Mouse (Mus musculus) frontal cortex, postnatal 14 days (tissue): ENCODE results near the gene Creld1.

Experiments used
- DNase-seq, 2 experiments: peaks; one replicate each; pipeline ENCODE4 v3.0.0; 2022; ENCODE audit warnings: low spot score in 2 of 2

Gene Creld1

DNA sequence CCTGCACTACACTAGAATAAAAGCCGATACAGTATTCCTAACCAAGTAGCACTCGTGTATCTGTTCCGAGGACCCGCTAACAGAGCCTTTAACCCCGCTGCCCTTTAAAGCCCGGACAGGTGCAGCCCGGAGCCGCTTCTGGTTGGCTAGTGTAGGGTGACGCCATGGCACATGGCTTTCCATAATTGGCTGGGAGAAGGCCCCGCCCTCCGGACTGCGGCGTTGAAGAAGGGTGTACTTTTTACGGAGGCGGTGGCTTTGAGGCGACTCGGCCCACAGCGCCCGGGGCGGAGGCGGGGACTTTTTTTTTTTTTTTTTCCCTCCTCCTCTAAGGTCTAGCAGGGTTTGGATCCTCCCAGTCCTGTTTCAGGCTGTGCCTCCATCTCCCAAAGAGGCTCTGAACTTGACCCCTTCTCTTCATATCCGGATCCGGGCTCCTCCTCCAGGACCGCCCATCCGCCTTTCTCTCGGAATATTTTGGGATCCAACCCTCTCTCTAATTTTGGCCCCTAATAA, at the start of gene Creld1:
Gene Creld1, plus strand, starts transcription at position 198 of the 516 bp plus-strand sequence.
- DNase-seq = peak; percentile 92

DNA sequence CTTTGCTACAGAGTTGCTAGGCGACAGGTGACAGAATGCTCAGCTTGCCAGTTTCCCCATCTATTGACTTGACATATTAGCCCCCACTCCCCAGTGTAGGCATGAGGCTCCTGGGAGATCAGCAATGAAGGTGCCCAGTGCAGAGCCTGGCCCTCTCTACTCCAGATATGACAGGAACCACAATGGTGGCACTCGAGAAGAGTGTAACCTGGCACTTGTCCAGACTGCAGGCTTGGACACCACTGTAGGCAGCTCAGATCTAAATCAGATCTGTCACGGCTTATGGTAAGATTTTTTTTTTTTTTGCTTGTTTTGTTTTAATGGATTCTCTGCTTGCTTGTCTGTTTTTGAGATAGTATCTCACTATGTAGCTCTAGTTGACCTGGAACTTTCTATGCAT, 49.4 kb upstream of the Creld1 start:
- DNase-seq = no peak

DNA sequence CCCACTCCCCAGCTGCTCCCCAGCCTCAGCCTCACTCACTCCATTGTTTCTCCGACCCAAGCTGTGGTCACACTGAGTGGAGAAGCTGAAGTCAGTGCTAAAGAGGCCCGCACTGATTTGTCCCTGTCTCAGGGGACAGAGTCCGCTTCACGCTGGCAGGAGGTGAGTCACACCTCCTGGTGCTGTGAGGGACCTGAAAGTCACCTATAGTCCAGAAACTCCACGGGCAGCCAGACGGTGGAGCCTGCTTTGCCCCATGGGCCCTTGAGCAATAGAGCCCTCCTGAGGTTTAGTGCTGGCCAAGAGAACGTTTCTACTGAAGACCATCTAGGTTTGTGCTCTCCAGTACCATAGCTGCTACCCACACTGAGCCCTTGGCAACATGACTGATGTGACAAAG, 48.4 kb upstream of the Creld1 start:
- DNase-seq = no peak

DNA sequence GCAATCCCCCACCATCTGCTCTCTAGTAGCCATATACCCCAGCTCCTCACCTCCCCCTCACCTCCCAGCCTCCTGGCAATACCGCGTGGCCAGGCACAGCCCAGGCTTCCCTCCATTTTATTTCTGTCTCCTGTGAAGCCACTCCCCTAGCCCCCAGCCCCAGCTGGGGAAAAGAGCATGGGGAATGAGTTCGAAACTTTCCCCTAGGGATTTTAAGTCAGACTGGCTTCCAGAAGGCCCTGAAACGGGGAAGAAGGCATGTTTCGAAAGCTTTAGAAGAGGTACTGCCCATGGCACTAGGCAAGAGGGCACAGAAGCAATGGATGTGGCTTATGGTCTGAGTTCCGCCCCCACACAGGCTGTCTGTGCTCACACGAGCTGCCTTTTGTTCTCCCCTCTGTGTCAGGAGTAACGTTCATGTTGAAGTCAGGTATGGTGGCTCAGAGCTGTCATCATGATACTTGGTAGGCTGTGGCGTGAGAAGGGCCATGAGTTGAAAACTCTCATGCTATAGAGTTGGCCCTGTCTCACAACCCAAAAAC, 47.4 kb upstream of the Creld1 start, which contains the start of gene Cidec:
Gene Cidec, minus strand, starts transcription at position 97 of the 542 bp plus-strand sequence.
- DNase-seq = no peak

DNA sequence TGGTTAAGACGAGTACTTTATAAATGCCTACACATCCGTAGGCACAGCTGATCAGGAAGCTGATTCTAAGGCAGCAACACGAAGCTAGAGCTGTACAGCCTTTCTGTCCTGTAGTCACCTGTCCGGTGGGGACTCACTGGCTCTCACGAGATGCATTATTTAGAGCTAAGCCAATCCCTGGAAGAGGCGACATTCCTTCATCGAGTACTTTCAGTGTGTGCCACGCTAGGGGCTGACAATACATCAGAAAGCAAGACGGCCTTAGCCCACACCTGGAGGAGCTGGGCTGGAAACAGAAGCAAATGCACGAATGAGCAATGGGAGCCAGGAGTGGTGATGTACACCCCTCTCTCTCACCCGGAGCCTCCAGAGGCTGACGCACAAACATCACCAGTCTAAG, 46.0 kb upstream of the Creld1 start:
- no peak for DNase-seq

DNA sequence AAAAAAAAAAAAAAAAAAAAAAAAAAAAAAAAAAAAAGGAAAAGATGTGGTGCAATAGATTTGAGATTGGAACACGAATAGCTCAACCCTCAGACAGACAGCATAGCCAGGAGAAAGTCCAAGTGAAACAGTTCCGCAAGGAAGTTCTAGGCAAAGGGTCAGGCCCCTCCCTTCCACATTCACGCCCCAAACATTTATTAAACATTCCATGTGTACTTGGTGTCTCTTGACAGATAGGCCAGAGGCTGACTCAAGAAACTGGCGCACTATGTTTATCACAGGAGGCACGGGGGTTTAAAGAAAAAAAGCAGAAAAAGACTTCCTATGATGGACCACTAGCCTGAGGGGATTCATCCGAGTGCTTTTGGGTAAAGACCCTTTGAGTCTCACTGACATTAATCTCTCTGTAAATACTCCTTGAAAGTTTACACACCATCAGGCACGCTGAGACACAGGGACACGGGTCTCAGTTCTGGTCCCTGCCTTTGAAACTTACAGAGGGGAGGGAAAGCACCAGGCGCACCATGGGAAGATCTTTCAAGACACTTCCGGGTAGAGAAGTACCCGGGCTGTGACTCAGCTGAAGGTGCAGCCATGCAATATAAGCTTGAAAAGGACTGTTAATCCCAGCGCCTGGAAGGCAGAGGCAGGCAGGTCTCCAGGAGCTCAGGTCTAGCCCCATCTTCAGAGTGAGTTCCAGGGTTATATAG, 44.2 kb upstream of the Creld1 start:
- no peak for DNase-seq

DNA sequence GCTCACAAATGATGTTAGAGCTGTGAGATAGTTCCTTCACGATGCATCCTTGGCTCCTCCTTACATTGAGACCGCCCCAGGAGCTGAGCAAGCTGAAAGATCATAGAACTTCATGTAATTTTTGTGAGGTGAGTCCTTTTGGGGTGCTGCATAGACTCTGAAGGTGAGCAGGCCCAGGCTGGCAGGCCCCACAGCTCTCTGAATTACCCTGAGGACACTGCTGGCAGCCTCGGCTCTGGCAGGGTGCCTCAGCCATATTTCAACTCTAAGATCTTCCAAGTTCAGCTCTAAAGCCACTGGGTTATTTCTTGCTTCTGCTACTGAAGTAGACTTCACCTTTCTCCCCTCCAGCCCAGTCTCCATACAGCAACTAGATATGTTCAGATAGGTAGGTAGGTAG, 42.4 kb upstream of the Creld1 start:
- DNase-seq = no peak

DNA sequence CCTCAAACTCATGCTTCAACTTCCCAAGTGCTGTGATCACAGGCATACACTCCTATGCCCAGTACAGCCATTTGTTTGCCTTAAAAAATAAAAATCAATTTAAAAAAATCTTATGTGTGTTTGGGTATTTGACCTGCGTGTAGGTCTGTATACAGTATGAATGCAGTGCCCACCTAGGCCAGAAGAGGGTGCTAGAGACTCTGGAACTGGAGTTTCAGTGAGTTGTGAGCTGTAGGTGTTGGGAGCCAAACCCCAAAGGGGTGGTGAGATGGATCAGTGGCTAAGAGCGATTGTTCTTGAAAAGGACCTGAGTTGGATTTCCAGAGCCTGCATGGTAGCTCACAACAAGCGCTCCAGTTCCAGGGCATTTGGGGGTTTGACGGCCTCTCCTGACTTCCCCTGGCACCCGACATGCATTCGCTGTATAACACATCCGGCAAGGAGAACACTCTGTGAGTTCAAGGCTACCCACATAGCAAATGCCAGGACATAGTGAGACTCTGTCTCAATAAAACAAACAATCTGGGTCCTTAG, 41.9 kb upstream of the Creld1 start:
- peak in 1 of 2 experiments; percentile 56 for DNase-seq

DNA sequence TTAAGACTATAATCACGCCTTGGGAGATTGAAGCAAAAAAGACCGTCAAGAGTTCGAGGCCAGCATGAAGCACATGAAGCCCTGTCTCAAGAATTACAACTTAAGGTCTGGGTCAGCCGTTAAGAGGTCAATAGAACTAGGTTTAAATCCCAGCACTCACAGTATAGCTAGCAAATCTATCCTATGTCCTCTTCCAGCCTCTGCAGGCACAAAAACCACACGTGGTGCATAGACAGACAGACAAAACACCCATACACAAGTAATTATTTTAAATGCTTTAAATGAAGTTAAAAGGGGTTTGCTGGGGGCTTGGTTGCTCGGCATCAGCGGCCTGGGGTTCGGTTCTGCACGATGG, 41.0 kb upstream of the Creld1 start:
- no peak for DNase-seq

DNA sequence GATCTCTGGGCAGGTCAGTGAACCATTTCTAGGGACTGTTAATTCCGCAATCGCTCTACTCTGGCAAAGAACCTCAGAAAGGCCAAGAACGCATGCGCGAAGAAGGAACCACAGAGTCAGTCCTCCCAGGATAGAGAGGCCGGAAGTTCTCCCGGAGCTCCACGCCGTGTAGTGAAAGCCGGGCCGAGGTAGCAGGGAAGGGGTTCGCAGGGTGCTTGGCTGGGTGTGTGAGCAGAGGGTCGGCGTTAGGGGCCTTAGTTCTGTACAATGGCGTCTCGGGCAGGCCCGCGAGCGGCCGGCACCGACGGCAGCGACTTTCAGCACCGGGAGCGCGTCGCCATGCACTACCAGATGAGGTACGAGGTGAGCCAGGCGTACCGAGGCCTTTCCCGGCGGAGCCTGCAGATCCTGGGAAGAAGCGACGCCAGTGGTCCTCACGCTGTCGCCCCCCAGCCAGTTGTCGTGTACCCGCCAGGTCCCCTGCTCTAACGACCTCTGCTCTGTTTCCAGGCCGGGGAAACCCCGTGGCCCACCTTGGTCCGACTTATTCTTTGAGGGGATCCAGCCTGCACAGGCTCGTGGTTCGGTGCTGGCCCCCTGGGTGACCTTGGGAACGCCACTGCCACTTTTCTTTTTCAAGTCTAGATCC, 40.5 kb upstream of the Creld1 start, which contains the start of gene Jagn1:
Gene Jagn1, plus strand, starts transcription at position 128 of the 649 bp plus-strand sequence.
- DNase-seq = peak; percentile 78 to 80

DNA sequence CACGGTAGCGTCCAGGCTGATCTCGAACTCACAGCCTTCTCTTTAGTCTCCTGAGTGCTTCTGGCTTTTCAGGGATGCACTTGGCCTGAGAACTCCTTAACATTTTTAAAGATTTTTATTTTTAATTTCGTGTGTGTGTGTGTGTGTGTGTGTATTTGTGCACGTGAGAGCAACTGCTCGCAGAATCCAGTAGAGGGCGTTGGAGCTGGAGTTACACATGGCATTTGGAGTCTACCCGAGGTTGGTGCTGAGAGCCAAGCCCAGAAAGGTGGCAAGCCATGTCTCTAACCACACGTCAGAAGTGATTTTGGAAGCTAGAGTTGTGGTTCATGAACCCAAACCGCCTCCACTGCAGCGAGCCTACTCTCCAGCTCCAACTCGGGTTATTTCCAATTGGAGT, 40.0 kb upstream of the Creld1 start:
- no peak for DNase-seq

DNA sequence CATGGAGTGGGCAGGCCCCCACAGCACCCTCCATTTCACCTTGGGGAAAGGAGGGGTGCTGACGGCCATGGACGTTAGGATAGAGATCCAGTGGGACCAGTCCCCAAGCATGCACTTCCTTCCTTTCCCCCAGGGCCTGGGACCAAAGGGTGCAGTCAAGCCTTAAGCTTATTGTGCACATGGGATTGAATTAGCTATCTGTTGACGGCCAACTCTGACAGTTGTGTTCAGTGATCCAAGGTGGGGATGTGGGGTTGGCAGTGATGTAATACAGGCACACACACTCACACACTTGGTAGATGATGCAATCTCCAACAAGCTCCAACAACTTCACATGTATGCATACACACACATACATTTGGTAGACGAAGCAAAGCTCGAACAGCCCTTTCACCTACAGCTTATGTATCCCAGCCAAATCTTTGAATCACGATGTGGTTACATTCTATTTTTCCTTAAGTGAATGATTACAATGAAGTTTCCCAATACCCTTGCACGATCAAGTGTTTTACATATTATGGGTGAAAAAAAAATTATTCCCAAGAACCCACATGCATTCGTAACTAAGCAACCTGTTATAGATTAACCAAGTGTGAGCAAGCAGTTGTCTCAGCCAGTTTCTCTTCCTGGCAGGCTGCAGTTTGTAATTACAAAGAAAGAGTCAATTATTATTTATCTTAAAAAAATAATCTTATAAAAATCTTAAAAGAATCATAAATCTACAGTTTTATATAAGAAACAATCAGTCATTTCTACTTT, 38.7 kb upstream of the Creld1 start:
- no peak for DNase-seq

DNA sequence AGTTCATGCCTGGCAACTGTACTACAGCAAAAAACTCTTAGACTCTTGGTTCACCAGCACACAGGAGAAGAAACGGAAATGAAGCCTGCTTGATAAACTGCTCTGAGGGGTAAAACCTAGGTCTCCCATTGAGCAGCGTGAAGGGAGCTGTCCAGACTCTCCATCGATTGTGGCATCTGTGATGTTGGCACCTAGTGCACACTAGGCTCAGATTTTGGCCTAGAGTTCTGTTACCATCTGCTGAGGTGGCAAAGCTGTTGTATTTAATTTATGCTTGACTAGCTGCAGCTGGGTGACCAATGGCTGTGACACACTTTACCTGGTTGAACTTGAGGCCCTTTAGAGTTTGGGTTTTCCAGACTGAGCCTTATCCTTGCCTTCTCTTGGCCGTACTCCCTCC, 35.5 kb upstream of the Creld1 start:
- no peak for DNase-seq

DNA sequence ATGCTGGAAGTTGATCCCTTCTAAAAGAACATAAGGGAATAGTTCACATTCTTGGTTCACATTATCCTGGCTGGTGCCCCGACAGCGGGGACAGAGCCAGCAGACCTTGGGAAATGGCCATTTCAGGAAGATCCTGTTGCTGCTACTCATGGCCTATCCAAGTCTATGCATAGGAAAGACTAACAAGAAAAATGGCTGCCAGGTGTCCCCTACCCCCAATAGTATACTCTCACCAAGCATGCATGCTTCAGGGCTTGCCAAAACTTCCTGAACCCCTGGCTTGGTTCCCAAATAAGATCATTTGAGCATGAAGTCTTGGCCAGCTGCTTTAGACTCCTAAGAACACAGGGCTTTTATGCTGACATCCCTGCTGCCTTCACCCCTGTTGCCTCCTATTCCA, 31.3 kb upstream of the Creld1 start:
- no peak for DNase-seq

DNA sequence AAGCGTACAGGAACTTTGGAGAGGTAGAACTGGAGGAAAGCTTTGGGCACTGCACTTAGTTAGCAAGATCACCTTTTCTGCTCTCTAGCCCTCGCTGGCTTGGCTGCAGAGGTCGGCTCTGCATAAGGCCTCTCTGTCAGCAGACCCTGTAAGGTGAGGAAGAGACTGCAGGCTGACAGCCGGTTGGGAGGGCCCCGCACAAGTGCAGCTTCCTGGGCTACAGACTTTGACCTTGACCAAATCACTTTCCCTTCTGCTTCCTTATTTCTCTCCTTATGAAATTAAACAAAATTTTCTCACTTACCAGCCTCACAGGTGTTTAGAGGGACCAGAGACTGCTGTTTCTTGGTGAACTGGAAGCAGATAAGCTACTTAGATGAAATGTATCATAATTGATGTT, 28.1 kb upstream of the Creld1 start:
- no peak for DNase-seq

DNA sequence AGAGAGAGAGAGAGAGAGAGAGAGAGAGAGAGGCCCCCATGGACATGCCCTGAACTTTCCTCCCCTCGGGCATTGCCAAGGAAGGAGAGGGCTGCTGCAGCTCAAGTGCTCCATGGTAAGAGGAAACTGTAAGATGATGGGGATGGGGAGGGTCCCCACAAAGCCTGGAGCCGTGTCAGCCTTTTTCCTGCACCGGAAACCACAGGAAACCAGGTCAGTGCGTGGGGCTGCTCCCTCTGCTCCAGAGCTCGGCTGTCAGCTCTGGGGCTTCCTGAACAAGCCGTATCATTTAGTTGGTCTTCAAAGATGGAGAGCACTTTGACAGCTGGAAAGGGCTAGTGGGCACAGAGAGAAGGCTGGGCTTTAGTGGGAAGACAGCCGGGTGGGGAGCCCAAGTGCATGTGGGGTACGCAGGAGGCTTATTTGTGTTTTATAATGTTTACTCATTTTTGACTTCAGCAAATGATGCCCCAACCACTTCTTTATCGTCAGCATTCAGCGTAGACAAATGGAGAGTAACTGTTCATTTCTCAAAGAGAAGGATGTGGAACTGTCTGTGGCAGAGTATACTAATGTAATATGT, 25.1 kb upstream of the Creld1 start, which contains the start of gene Il17re:
Gene Il17re, plus strand, starts transcription at position 533 of the 583 bp plus-strand sequence.
- DNase-seq = no peak

DNA sequence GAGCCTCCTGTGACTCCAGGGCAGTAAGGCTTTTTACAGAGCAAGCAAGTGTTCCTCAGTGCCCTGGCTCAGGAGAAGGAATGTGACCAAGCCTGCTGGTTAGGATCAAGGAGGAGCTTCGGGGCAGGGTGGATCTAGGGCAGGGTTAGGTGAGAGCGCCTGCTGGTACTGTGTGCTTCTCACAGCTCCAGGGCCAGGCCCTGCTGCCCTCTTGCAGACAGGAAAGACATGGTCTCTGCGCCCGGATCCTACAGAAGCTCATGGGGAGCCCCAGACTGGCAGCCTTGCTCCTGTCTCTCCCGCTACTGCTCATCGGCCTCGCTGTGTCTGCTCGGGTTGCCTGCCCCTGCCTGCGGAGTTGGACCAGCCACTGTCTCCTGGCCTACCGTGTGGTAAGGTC, 24.5 kb upstream of the Creld1 start:
- no peak for DNase-seq

DNA sequence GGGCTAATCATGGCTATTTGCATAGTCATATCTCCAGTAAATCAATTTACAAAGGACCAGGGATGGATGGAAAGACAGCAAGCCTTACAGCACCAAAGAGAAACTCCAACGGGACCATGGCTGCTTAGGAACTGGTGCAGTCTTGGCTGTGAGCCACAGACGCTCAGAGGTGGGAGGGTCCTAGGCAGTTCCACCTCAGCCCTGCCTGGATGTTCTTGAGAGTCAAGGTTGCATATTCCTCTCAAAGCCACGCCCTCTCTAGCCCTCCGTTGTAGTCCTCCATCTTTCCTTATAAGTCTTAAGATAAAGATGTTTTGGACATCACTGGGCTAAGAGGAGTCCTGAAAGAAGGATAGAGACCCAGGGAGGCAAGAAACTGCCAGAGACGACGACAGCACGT, 19.1 kb upstream of the Creld1 start:
- no peak for DNase-seq

DNA sequence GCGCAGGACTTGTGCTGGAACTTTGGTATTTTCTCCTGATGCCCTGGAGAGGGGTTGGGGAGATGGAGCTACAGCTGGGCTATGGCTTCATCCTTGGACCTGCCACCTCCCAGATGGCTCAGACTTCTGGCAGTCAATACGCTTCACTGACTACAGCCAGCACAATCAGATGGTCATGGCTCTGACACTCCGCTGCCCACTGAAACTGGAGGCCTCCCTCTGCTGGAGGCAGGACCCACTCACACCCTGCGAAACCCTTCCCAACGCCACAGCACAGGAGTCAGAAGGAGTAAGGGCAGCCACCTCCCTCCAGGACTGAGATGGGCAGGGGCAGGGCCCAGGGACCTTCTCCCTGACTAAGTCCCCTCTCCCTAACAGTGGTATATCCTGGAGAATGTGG, 17.5 kb upstream of the Creld1 start:
- DNase-seq = no peak

DNA sequence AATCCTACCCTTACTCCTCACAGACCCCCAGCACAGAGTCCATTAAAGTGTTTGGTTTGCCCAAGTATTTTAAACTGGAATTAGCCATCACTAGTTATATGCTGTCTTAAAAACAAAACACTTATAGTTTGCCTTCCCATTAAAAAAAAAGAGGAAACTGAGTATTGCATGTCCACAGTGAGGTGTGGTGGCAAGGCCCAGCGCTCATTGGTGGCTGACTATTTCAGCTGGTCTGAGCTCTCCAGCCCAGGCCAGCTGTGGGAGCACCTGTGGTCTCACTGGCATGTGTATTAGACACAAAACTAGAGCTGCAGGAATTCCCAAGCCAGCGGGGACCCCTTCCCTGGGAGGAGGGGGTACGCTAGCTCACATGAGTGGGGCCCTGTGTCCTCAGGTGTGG, 14.6 kb upstream of the Creld1 start:
- DNase-seq = no peak

DNA sequence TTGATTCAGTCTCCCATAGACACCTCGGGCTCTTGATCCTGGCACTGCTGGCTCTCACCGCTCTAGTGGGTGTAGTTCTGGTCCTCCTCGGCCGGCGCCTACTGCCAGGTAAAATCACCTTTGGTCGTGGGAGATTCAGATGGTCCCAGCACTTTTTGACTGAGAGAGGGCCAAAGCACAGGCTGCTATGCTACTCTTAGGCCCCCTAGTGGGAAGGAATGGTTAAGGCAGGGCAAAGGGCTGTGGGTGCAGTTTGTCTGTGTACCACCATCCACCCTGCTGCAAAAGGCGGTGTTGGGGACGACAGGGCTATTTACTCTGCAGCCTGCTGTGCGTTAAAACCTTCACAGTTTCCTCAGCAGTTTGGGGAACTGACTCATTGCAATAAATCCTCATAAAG, 14.1 kb upstream of the Creld1 start:
- DNase-seq = peak in 1 of 2 experiments; percentile 51

DNA sequence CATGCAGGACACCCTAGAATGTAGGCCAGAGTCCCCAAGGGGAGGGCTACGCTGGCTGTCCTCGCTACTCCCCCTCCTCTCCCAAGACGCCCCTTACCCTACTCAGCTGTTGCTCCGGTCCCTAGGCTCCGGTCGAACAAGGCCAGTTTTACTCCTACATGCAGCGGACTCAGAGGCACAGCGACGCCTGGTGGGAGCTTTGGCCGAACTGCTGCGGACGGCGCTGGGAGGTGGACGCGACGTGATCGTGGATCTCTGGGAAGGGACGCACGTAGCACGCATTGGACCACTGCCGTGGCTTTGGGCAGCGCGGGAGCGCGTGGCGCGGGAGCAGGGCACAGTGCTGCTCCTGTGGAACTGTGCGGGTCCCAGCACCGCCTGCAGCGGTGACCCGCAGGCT, 13.7 kb upstream of the Creld1 start:
- DNase-seq = peak in 1 of 2 experiments; percentile 51
